14 mouse cellular contexts compared by ENCODE assay signal in genomic region chr11:18156506-18156905, GRCm38 (mm10).
A peak's percentile ranks its signal among the peaks of the same experiment; 100 is the strongest.
DNase-seq lines count a peak whose midpoint lies in the region; ATAC-seq lines count a peak whose summit lies in the region.
"Had no signal": no experiment of that assay in that cellular context is flagged by ENCODE, and none has a peak within 500 bp of the region (broad histone marks: within the 10 kb centered on the region; RNA-seq: fewer than 3 reads in every experiment).

No protein-coding gene starts in this region.

- no peak overlapping the region for H3K4me2 ChIP-seq in forebrain, embryonic 13.5 days
- no peak overlapping the region for H3K4me2 ChIP-seq in forebrain, embryonic 11.5 days (ENCODE audit: low read depth, low read length, severe bottlenecking)
- H3K4me2 ChIP-seq in midbrain, embryonic 14.5 days (ENCODE audit: low read length): no peak overlapping the region
- no peak overlapping the region for H3K4me2 ChIP-seq in hindbrain, embryonic 12.5 days (replicated peaks)

- WGBS in forebrain, embryonic 13.5 days: 52% methylated on average over 4 of the region's 4 CpGs
- 78% methylated on average over 4 of the region's 4 CpGs for WGBS in forebrain, embryonic 11.5 days
- WGBS in midbrain, embryonic 14.5 days: 73% methylated on average over 4 of the region's 4 CpGs
- 93% methylated on average over 4 of the region's 4 CpGs for WGBS in midbrain, embryonic 10.5 days
- 56% methylated on average over 4 of the region's 4 CpGs for WGBS in hindbrain, embryonic 12.5 days

- H3K4me1 ChIP-seq in forebrain, embryonic 13.5 days: 0 out of 2 replicates have a peak, but pooled peaks cover 8% of the 10 kb centered on the region
- no peaks in the 10 kb centered on the region for H3K4me1 ChIP-seq in forebrain, embryonic 11.5 days (replicated peaks; ENCODE audit: control insufficient read depth, insufficient read depth, low read length)
- no peaks in the 10 kb centered on the region for H3K4me1 ChIP-seq in midbrain, embryonic 14.5 days (ENCODE audit: control insufficient read depth, insufficient read depth, low read length)
- peaks cover 9% of the 10 kb centered on the region for H3K4me1 ChIP-seq in midbrain, embryonic 10.5 days
- H3K4me1 ChIP-seq in hindbrain, embryonic 12.5 days: peaks cover 10% of the 10 kb centered on the region; the same call in 1 of the 2 replicates

- ATAC-seq in forebrain, embryonic 13.5 days: 0 out of 2 replicates have a peak, but pooled peaks have one; percentile 4
- no peak for ATAC-seq in forebrain, embryonic 11.5 days (replicated peaks; ENCODE audit: low FRiP score)
- 0 out of 2 replicates have a peak, but pooled peaks have one; percentile 37 for ATAC-seq in midbrain, embryonic 14.5 days (ENCODE audit: low FRiP score, low TSS enrichment)
- ATAC-seq in hindbrain, embryonic 12.5 days (ENCODE audit: low FRiP score): peak; percentile 29; the same call in 1 of the 2 replicates

- H3K4me3 ChIP-seq in forebrain, embryonic 13.5 days: no peak overlapping the region
- no peak overlapping the region for H3K4me3 ChIP-seq in forebrain, embryonic 11.5 days (ENCODE audit: low read depth, low read length)
- H3K4me3 ChIP-seq in midbrain, embryonic 14.5 days (replicated peaks; ENCODE audit: low read depth, low read length): no peak overlapping the region
- H3K4me3 ChIP-seq in midbrain, embryonic 10.5 days: no peak overlapping the region
- H3K4me3 ChIP-seq in hindbrain, embryonic 12.5 days: no peak overlapping the region

- H3K27ac ChIP-seq in forebrain, embryonic 13.5 days: no peak overlapping the region
- H3K27ac ChIP-seq in forebrain, embryonic 11.5 days (ENCODE audit: low read depth, low read length): no peak overlapping the region
- no peak overlapping the region for H3K27ac ChIP-seq in midbrain, embryonic 14.5 days (replicated peaks; ENCODE audit: low read depth, low read length)
- no peak overlapping the region for H3K27ac ChIP-seq in midbrain, embryonic 10.5 days (replicated peaks)
- H3K27ac ChIP-seq in hindbrain, embryonic 12.5 days: 0 out of 2 replicates have a peak overlapping the region, but pooled peaks have one; percentile 9
- H3K27ac ChIP-seq: kidney, postnatal 0 days; liver, embryonic 14.5 days; macrophage had no signal

- no peaks in the 10 kb centered on the region for H3K36me3 ChIP-seq in forebrain, embryonic 13.5 days (ENCODE audit: poor library complexity, severe bottlenecking)
- no peaks in the 10 kb centered on the region for H3K36me3 ChIP-seq in forebrain, embryonic 11.5 days (ENCODE audit: control insufficient read depth, insufficient read depth, low read length)
- no peaks in the 10 kb centered on the region for H3K36me3 ChIP-seq in midbrain, embryonic 14.5 days (ENCODE audit: control insufficient read depth, insufficient read depth, low read length)
- no peaks in the 10 kb centered on the region for H3K36me3 ChIP-seq in midbrain, embryonic 10.5 days
- no peaks in the 10 kb centered on the region for H3K36me3 ChIP-seq in hindbrain, embryonic 12.5 days
- H3K36me3 ChIP-seq: G1E had no signal

- no peak for DNase-seq in forebrain, embryonic 11.5 days (ENCODE audit: low spot score)
- DNase-seq in midbrain, embryonic 14.5 days: peak; percentile 58
- no peak for DNase-seq in midbrain, embryonic 10.5 days (ENCODE audit: low spot score)
- DNase-seq in adrenal gland, postnatal 25 days: peak; percentile 50
- DNase-seq in layer of hippocampus, adult 18-20 months (ENCODE audit: low spot score in 2 of 2): no peak
- DNase-seq in urinary bladder, adult 18-20 months (ENCODE audit: low spot score in 2 of 2): no peak
- DNase-seq: cerebellum, postnatal 36 days; right cerebral cortex, postnatal 25 days had no signal

- H3K9ac ChIP-seq in forebrain, embryonic 13.5 days: no peak overlapping the region
- no peak overlapping the region for H3K9ac ChIP-seq in forebrain, embryonic 11.5 days (ENCODE audit: low read length)
- no peak overlapping the region for H3K9ac ChIP-seq in midbrain, embryonic 14.5 days (replicated peaks; ENCODE audit: low read length)
- H3K9ac ChIP-seq in hindbrain, embryonic 12.5 days: no peak overlapping the region
- H3K9ac ChIP-seq: liver, embryonic 14.5 days had no signal

- peaks cover 3% of the 10 kb centered on the region; the same call in 1 of the 2 replicates for H3K27me3 ChIP-seq in forebrain, embryonic 13.5 days
- no peaks in the 10 kb centered on the region for H3K27me3 ChIP-seq in forebrain, embryonic 11.5 days (ENCODE audit: control insufficient read depth, insufficient read depth, low read length)
- H3K27me3 ChIP-seq in midbrain, embryonic 14.5 days (ENCODE audit: control insufficient read depth, insufficient read depth, low read length): no peaks in the 10 kb centered on the region
- no peaks in the 10 kb centered on the region for H3K27me3 ChIP-seq in midbrain, embryonic 10.5 days (ENCODE audit: low read depth, poor library complexity, severe bottlenecking)
- H3K27me3 ChIP-seq in hindbrain, embryonic 12.5 days: no peaks in the 10 kb centered on the region

- no peaks in the 10 kb centered on the region for H3K9me3 ChIP-seq in forebrain, embryonic 13.5 days (replicated peaks)
- no peaks in the 10 kb centered on the region for H3K9me3 ChIP-seq in forebrain, embryonic 11.5 days (ENCODE audit: control insufficient read depth, low read length)
- no peaks in the 10 kb centered on the region for H3K9me3 ChIP-seq in midbrain, embryonic 14.5 days (ENCODE audit: control insufficient read depth, low read length)
- no peaks in the 10 kb centered on the region for H3K9me3 ChIP-seq in midbrain, embryonic 10.5 days (replicated peaks)
- no peaks in the 10 kb centered on the region for H3K9me3 ChIP-seq in hindbrain, embryonic 12.5 days (replicated peaks)
- H3K9me3 ChIP-seq: G1E had no signal

Comparison
In these comparisons a context has a peak if more than half of its experiments do, and no peak if none do; other contexts are left out.
1. DNase-seq: peak in midbrain, embryonic 14.5 days (single experiment) and adrenal gland, postnatal 25 days (single experiment); none in forebrain, embryonic 11.5 days (single experiment), midbrain, embryonic 10.5 days (single experiment), layer of hippocampus, adult 18-20 months (0 of 2) and urinary bladder, adult 18-20 months (0 of 2).